Mouse (Mus musculus) c-Kit-positive CD71-negative TER-119-negative erythroid progenitor cells, embryonic 14.5 days (primary cell): ENCODE results near the gene Kif26a.

Experiments
- DNase-seq: peaks from one replicate; pipeline ENCODE4 v3.0.0-alpha.2; 2013; ENCODE audit warnings: low read depth

Gene Kif26a

GRCm38 (mm10) chr12:112164840-112165219, 18.8 kb downstream of the Kif26a start:
- DNase-seq = no peak

GRCm38 (mm10) chr12:112169240-112169639, 23.2 kb downstream of the Kif26a start:
- no peak for DNase-seq

- no peak for DNase-seq
Observed at GRCm38 (mm10) chr12:112170671-112171574, 24.9 kb downstream of the Kif26a start.

- no peak for DNase-seq
Observed at GRCm38 (mm10) chr12:112171657-112172056, 25.6 kb downstream of the Kif26a start.

GRCm38 (mm10) chr12:112172214-112172613, 26.2 kb downstream of the Kif26a start:
- DNase-seq = no peak

- DNase-seq = no peak
Observed at GRCm38 (mm10) chr12:112177679-112178078, 31.7 kb downstream of the Kif26a start.

GRCm38 (mm10) chr12:112179687-112180086, 33.7 kb downstream of the Kif26a start:
- no peak for DNase-seq

- no peak for DNase-seq
Observed at GRCm38 (mm10) chr12:112181921-112182608, 36.1 kb downstream of the Kif26a start.

- no peak for DNase-seq
Observed at GRCm38 (mm10) chr12:112182609-112182955, 36.6 kb downstream of the Kif26a start.

GRCm38 (mm10) chr12:112183675-112184074, 37.7 kb downstream of the Kif26a start:
- DNase-seq = no peak

GRCm38 (mm10) chr12:112184390-112184789, 38.4 kb downstream of the Kif26a start:
- DNase-seq = no peak

GRCm38 (mm10) chr12:112186899-112187298, 40.9 kb downstream of the Kif26a start:
- DNase-seq = no peak

- no peak for DNase-seq
Observed at GRCm38 (mm10) chr12:112191753-112192152, 45.7 kb downstream of the Kif26a start.

GRCm38 (mm10) chr12:112195019-112195418, 49.0 kb downstream of the Kif26a start:
- no peak for DNase-seq

GRCm38 (mm10) chr12:112196562-112196961, 50.6 kb downstream of the Kif26a start:
- no peak for DNase-seq

- DNase-seq = no peak
Observed at GRCm38 (mm10) chr12:112199363-112199762, 53.4 kb downstream of the Kif26a start.

- DNase-seq = no peak
Observed at GRCm38 (mm10) chr12:112200045-112200444, 54.0 kb downstream of the Kif26a start.

- no peak for DNase-seq
Observed at GRCm38 (mm10) chr12:112207163-112207562, 61.2 kb downstream of the Kif26a start.

- no peak for DNase-seq
Observed at GRCm38 (mm10) chr12:112207734-112208133, 61.7 kb downstream of the Kif26a start.

GRCm38 (mm10) chr12:112210622-112211021, 64.6 kb downstream of the Kif26a start:
- DNase-seq = no peak

- DNase-seq = no peak
Observed at GRCm38 (mm10) chr12:112214441-112214857, 68.4 kb downstream of the Kif26a start.

GRCm38 (mm10) chr12:112215545-112215944, 69.5 kb downstream of the Kif26a start:
- DNase-seq = no peak

- DNase-seq = no peak
Observed at GRCm38 (mm10) chr12:112217021-112217420, 71.0 kb downstream of the Kif26a start.
